Mouse (Mus musculus) adrenal gland, adult (tissue): ENCODE measurements around the gene Ccdc137.
A peak's percentile ranks its signal among the peaks of the same experiment; 100 is the strongest.

ENCODE experiments used
- DNase-seq, 2 experiments: peaks; one replicate each; pipeline ENCODE4 v3.0.0; 2022 to 2023; ENCODE audit warnings: low spot score in 1 of 2; ENCODE audit not compliant: inconsistent age in 2 of 2

The Ccdc137 gene

GRCm38 (mm10) chr11:120458847-120459597 lies 1.1 kb downstream of the Ccdc137 start:
- DNase-seq, result no peak

GRCm38 (mm10) chr11:120463536-120463935 lies 5.6 kb downstream of the Ccdc137 start:
- no peak for DNase-seq

GRCm38 (mm10) chr11:120464365-120464764 lies 6.5 kb downstream of the Ccdc137 start:
- DNase-seq, result no peak

- no peak for DNase-seq
Observed at GRCm38 (mm10) chr11:120465521-120465920, 7.6 kb downstream of the Ccdc137 start.

GRCm38 (mm10) chr11:120467051-120467735 lies 9.3 kb downstream of the Ccdc137 start, which contains the start of gene Arl16:
Arl16 (minus strand) TSS chr11:120467607.
- DNase-seq, result peak; percentile 95 to 96

- no peak for DNase-seq
Observed at GRCm38 (mm10) chr11:120467736-120468092, 9.8 kb downstream of the Ccdc137 start.

- no peak for DNase-seq
Observed at GRCm38 (mm10) chr11:120472052-120472451, 14.1 kb downstream of the Ccdc137 start.

GRCm38 (mm10) chr11:120483448-120483934 lies 25.6 kb downstream of the Ccdc137 start:
- peak in 1 of 2 experiments; percentile 36 for DNase-seq

- peak; percentile 91 to 97 for DNase-seq
Observed at GRCm38 (mm10) chr11:120484265-120484981, 26.5 kb downstream of the Ccdc137 start, which contains the start of gene Mrpl12. Mrpl12 (plus strand) TSS chr11:120484613.

- DNase-seq, result no peak
Observed at GRCm38 (mm10) chr11:120485251-120485650, 27.3 kb downstream of the Ccdc137 start.

- DNase-seq, result peak in 1 of 2 experiments; percentile 28
Observed at GRCm38 (mm10) chr11:120488516-120488915, 30.6 kb downstream of the Ccdc137 start.

GRCm38 (mm10) chr11:120489054-120489761 lies 31.3 kb downstream of the Ccdc137 start:
- peak; percentile 76 to 91 for DNase-seq

GRCm38 (mm10) chr11:120490291-120491046 lies 32.6 kb downstream of the Ccdc137 start:
- peak in 1 of 2 experiments; percentile 69 for DNase-seq

GRCm38 (mm10) chr11:120491317-120492023 lies 33.6 kb downstream of the Ccdc137 start, which contains the start of gene Slc25a10:
Slc25a10 (plus strand) TSS chr11:120491840.
- peak; percentile 94 to 98 for DNase-seq

- peak; percentile 69 to 87 for DNase-seq
Observed at GRCm38 (mm10) chr11:120492024-120492877, 34.3 kb downstream of the Ccdc137 start.

- no peak for DNase-seq
Observed at GRCm38 (mm10) chr11:120492878-120493203, 34.9 kb downstream of the Ccdc137 start.

- DNase-seq, result no peak
Observed at GRCm38 (mm10) chr11:120493351-120493750, 35.4 kb downstream of the Ccdc137 start.

- peak in 1 of 2 experiments; percentile 26 for DNase-seq
Observed at GRCm38 (mm10) chr11:120493911-120494310, 36.0 kb downstream of the Ccdc137 start.
